Mouse (Mus musculus) bone marrow macrophage, adult 2 months (primary cell): Measurements from ENCODE around the gene Soga1.

Source experiments
- CTCF ChIP-seq: IDR thresholded peaks from 2 replicates; pipeline ENCODE4 v1.5.1; 2012; ENCODE audit warnings: low read depth, mild to moderate bottlenecking, low read length, moderate library complexity
- POLR2A ChIP-seq: IDR thresholded peaks from 2 replicates; pipeline ENCODE4 v1.6.1; 2012; ENCODE audit warnings: mild to moderate bottlenecking, low read depth, low read length, borderline replicate concordance

DNA sequence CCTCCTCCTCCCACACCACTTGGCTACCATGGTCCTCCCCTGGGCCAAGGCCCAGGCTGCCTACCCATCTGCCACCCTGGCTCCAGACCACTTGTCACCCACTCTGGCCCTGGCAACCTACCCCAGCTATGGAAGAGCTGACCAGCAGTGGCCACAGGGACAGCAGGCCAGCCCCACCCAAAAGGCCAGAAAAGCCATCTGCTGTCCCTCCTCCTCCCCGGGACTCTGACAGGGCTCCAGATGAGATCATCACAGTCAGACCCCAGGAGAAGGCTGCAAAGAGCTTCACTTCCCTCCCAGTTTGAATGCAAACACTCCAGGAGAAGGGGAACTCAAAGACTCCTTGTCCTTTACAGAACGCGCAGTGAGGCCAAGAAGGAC is 9.7 kb downstream of the Soga1 start:
- TF ChIP-seq POLR2A (no peak), CTCF (no peak)
